Mouse (Mus musculus) kidney, embryonic 14.5 days (tissue): ENCODE measurements around the gene Cdh26. TPM values are rescaled to one million over a fixed set of nuclear protein-coding genes. Genes with fewer than 3 reads are reported as not detected.

Experiments used
- ATAC-seq: fragments of 200-750 bp; cut with Nextera tagmentation; 2 replicates; pipeline ENCODE4 v1.8.0; 2017; ENCODE audit warnings: moderate number of reproducible peaks, mild to moderate bottlenecking, moderate TSS enrichment, moderate library complexity; ENCODE audit not compliant: low FRiP score, low TSS enrichment
- H3K27ac ChIP-seq: fragments of 300-500 bp; sonication (generic); 2 replicates; pipeline ENCODE4 v1.5.1; 2014; ENCODE audit warnings: low read depth, mild to moderate bottlenecking, low read length, moderate library complexity, mixed read lengths
- H3K27me3 ChIP-seq: fragments of 300-500 bp; sonication (generic); 2 replicates; pipeline ENCODE4 v1.6.1; 2014; ENCODE audit warnings: mild to moderate bottlenecking, low read length; ENCODE audit not compliant: control insufficient read depth, insufficient read depth
- H3K36me3 ChIP-seq: fragments of 300-500 bp; sonication (generic); 2 replicates; pipeline ENCODE4 v1.6.1; 2014; ENCODE audit warnings: low read length, mixed read lengths; ENCODE audit not compliant: control insufficient read depth, insufficient read depth
- H3K4me1 ChIP-seq: fragments of 300-500 bp; sonication (generic); 2 replicates; pipeline ENCODE4 v1.6.1; 2014; ENCODE audit warnings: low read length, mixed read lengths; ENCODE audit not compliant: control insufficient read depth, insufficient read depth
- H3K4me2 ChIP-seq: fragments of 300-500 bp; sonication (generic); replicated peaks from 2 replicates; pipeline ENCODE4 v1.6.1; 2014; ENCODE audit warnings: low read depth, mild to moderate bottlenecking, low read length
- H3K4me3 ChIP-seq: fragments of 300-500 bp; sonication (generic); 2 replicates; pipeline ENCODE4 v1.5.1; 2014; ENCODE audit warnings: mild to moderate bottlenecking, low read length
- H3K9ac ChIP-seq: fragments of 300-500 bp; sonication (generic); 2 replicates; pipeline ENCODE4 v1.6.1; 2014; ENCODE audit warnings: low read depth, mild to moderate bottlenecking, low read length, moderate library complexity
- H3K9me3 ChIP-seq: fragments of 300-500 bp; sonication (generic); 2 replicates; pipeline ENCODE4 v1.6.1; 2016; ENCODE audit warnings: low read length; ENCODE audit not compliant: control insufficient read depth
- WGBS: fragments of 180-500 bp; shearing (Covaris S2); extraction: QIAGEN DNeasy Blood & Tissue Kit; methylation state at CpG from one replicate; pipeline ENCODE4 v1.1.7; 2014; 5-methylcytosine and 5-hydroxymethylcytosine counted together
- polyA plus RNA-seq: library from polyadenylated mRNA; unstranded; fragments of >200 nt; fragmentation: Nextera tagmentation; extraction: Ambion mirVana; gene quantifications from 2 replicates; pipeline ENCODE4 v1.2.1, GENCODE M21; 2014

The Cdh26 gene
- polyA plus RNA-seq, result 0.64 and 0.84 TPM in 2 replicates

DNA sequence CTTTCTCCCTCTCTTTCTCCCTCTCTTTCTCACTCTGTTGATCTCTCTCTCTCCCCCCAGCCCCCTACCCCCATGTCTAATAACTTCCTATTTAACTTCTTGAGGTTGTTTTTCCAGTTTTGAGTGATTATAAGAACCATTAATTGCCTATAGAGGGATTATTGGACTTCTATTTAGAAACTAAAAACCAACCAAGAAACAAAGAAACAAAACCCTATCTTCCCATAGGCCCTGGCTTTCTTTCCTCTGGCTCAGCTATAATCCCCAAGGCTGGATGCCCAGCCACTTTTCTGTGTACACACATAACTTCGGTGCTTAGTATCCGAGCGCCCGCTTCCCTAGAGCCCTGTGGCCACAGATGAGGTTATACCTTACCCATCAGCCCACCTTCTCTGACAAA, at the start of gene Cdh26:
TSS of gene Cdh26 (plus strand) at position 301 of the 400 bp plus-strand sequence.
- no peak within 1 kb of the TSS for H3K4me2 ChIP-seq
- H3K9me3 ChIP-seq, result no peaks in the 10 kb centered on the region
- no peak within 1 kb of the TSS for H3K9ac ChIP-seq
- H3K27me3 ChIP-seq, result no peaks in the 10 kb centered on the region
- no peak within 1 kb of the TSS for H3K4me3 ChIP-seq
- 91% methylated on average over 4 of the region's 4 CpGs for WGBS
- H3K27ac ChIP-seq, result no peak within 1 kb of the TSS
- ATAC-seq, result no peak
- H3K4me1 ChIP-seq, result no peaks in the 10 kb centered on the region
- no peaks in the 10 kb centered on the region for H3K36me3 ChIP-seq

DNA sequence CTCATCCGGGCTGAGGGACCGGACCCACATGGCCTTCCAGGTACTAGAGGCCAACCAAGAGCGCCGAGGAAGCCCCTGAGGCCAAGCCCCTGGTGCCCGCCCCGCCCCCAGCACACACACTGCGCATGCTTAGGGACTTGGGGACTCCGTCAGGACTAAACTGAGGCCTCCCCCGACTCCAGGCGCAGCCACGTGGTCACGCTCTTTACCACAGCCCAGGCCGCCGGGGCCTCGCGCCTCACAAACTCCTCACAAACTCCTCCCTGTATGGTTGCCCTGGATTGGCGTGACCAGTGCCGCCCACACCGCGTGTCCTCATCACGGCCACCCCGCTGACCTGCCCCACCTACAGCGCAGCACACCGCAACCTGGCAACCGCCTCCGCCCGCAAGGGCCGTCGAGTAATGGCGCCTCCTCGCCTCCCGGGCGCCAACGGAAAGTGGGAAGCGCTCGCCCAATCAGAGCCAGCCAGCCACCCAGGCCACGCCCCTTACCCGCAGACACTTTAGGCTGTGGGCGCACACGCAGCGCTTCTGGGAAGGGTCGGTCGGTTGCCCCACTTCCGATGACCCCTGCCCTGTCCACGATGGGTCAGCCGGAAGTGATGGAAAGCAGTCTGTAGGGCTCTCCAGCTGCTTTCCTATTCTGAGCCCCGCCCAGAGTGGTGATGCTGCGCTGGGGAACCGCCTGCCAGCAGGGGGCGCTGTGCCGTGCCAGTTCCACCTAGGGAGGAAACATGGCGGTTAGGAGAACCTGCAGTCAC, 23.1 kb upstream of the Cdh26 start, which contains the start of gene Sycp2:
TSS of gene Sycp2 (minus strand) at position 633 of the 763 bp plus-strand sequence.
- no peak within 1 kb of the TSS for H3K27ac ChIP-seq
- H3K9ac ChIP-seq, result no peak within 1 kb of the TSS
- peaks cover 7% of the 10 kb centered on the region for H3K9me3 ChIP-seq
- no peaks in the 10 kb centered on the region for H3K4me1 ChIP-seq
- H3K4me2 ChIP-seq, result no peak within 1 kb of the TSS
- no peak within 1 kb of the TSS for H3K4me3 ChIP-seq
- no peaks in the 10 kb centered on the region for H3K27me3 ChIP-seq
- WGBS, result 87% methylated on average over 50 of the region's 52 CpGs
- ATAC-seq, result peak; percentile 54; the same call in 1 of the 2 replicates
- H3K36me3 ChIP-seq, result no peaks in the 10 kb centered on the region

DNA sequence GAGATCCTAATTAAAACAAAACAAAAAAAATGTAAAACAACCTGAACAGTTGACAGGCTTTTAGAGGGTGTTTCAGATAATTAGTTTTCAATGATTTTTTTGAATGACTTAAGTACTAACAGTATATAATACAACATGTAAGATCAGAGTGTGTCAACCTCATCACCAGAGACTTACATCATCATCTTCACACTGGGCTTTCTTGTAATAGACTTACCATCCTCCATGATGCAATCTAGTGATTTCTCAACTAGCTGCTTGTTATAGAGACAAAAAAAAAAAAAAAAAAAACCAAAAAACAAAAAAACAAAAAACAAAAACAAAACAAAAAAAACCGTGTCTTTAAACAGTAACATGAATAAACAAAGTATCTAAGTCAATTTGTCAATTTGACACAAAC, 21.3 kb upstream of the Cdh26 start:
- Histone ChIP-seq H3K4me1 (peaks cover 9% of the 10 kb centered on the region; the same call in 1 of the 2 replicates), H3K4me3 (no peak overlapping the region), H3K9me3 (peaks cover 7% of the 10 kb centered on the region), H3K36me3 (no peaks in the 10 kb centered on the region), H3K4me2 (no peak overlapping the region), H3K27ac (no peak overlapping the region), H3K27me3 (no peaks in the 10 kb centered on the region), H3K9ac (no peak overlapping the region)
- 56% methylated on average over 1 of the region's 1 CpGs for WGBS
- ATAC-seq, result no peak

DNA sequence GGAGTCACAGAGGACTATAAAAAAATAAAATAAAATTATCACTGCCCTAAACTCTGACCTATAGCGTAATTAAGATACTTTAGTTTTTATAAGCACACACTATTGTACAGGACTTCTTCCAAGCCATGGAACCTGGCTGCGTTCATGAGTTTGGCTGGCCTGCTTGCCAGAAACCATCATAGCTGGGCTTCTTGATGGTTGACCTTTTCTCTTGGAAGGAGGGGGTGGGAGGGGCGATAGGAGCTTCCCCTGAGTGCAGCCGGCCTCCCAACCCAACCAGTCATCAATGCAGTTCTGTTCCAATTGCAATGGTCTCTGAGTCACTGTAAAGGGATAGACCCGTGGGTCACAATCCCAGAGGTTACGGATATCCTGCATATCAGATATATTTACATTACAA, 20.0 kb upstream of the Cdh26 start:
- ATAC-seq, result no peak
- Histone ChIP-seq H3K27me3 (no peaks in the 10 kb centered on the region), H3K9ac (no peak overlapping the region), H3K27ac (no peak overlapping the region), H3K4me3 (no peak overlapping the region), H3K9me3 (peaks cover 7% of the 10 kb centered on the region), H3K4me1 (peaks cover 15% of the 10 kb centered on the region; the same call in 1 of the 2 replicates), H3K36me3 (no peaks in the 10 kb centered on the region), H3K4me2 (no peak overlapping the region)
- WGBS, result 82% methylated on average over 6 of the region's 6 CpGs

DNA sequence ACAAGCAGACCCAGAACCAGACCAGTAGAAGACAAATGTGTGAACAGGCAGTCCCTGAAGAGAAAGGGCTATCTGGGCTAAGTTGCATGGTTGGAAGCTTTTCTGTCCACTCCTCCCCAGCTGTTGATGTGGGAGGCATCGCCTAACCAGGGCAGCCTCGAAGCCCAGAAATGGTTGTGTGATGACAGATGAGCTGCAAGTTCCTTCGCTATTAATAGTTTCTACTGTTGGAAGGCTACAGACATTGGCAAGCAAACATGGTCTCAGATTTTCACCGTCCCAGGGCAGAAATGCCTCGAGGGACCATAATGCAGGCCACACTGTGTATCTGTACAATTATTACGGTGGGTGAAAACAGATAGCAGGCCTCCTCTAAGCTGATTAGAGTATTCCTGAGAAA, 17.7 kb upstream of the Cdh26 start:
- 48% methylated on average over 6 of the region's 6 CpGs for WGBS
- peaks cover under 1% of the 10 kb centered on the region; the same call in 1 of the 2 replicates for H3K9me3 ChIP-seq
- ATAC-seq, result no peak
- H3K4me3 ChIP-seq, result no peak overlapping the region
- no peak overlapping the region for H3K9ac ChIP-seq
- H3K4me1 ChIP-seq, result peaks cover 21% of the 10 kb centered on the region; the same call in 1 of the 2 replicates
- no peak overlapping the region; the same call in 1 of the 2 replicates for H3K4me2 ChIP-seq
- H3K27me3 ChIP-seq, result no peaks in the 10 kb centered on the region
- H3K36me3 ChIP-seq, result no peaks in the 10 kb centered on the region
- no peak overlapping the region for H3K27ac ChIP-seq

DNA sequence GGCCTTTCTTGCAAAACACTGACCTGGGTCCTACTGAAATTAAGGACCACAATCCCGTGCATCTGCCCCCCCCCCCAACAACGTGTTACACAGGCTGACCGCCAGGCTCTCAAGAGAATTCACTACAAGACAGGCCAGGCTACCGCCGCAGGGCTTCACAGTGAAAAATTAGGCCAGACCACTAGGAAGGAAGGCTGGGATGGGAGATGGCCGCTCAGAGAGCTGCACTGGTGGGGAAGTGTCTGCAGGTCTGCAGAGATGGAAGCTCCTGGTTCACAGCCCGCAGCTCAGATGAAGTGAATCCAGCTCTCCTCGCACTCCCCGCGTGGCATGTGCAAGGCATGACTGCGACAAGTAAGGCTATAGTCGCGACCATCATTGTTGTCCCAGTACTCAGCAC, 17.2 kb upstream of the Cdh26 start:
- H3K4me2 ChIP-seq, result peak overlapping the region; percentile 96; the same call in 1 of the 2 replicates
- ATAC-seq, result peak; percentile 1; the same call in 1 of the 2 replicates
- H3K27me3 ChIP-seq, result no peaks in the 10 kb centered on the region
- no peak overlapping the region for H3K9ac ChIP-seq
- peak overlapping the region; percentile 64 for H3K4me3 ChIP-seq
- 59% methylated on average over 13 of the region's 13 CpGs for WGBS
- H3K9me3 ChIP-seq, result no peaks in the 10 kb centered on the region
- H3K36me3 ChIP-seq, result no peaks in the 10 kb centered on the region
- H3K4me1 ChIP-seq, result peaks cover 21% of the 10 kb centered on the region; the same call in 1 of the 2 replicates
- H3K27ac ChIP-seq, result no peak overlapping the region

DNA sequence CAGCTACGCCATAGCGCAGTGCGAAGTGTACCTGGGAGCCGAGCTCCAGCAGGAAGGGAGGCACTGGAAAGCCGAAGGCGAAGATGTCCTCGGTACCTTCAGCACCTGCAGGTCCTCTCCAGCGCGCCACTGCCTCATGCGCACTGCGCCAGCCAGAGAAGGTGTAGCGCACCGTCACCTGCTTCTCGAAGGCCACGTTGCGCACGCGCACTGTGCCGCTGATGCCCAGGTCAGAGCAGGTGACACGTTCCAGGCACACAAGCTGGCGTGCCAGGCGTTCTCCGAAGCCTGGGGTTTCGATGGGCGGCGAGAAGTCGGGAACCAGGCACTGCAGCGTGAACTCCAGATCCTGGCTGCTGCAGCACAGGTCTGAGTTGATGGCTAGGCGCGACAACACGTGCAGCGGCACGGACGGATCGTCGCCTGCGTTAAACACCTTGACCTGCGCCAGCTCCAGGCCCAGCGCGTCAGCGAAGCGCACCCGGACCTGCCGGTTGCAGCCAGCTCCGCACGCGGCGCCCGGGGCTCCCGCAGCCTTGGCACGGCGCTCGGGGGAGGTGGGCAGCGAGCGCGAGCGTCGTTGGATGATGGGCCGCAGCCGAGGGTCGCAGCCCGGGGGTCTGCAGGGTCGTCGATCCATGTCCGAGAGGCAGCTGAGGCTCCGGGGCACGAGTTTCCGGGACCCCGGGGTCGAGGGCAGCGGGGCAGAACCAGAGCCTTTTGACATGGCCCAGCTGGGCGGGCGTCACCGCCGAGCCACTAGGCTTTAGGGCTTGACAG, 16.7 kb upstream of the Cdh26 start:
- H3K4me3 ChIP-seq, result peak overlapping the region; percentile 64
- H3K4me2 ChIP-seq, result peak overlapping the region; percentile 96
- no peak overlapping the region for H3K27ac ChIP-seq
- H3K9me3 ChIP-seq, result no peaks in the 10 kb centered on the region
- WGBS, result 15% methylated on average over 75 of the region's 75 CpGs
- peak; percentile 9 for ATAC-seq
- H3K9ac ChIP-seq, result peak overlapping the region; percentile 67
- H3K27me3 ChIP-seq, result no peaks in the 10 kb centered on the region
- no peaks in the 10 kb centered on the region for H3K36me3 ChIP-seq
- H3K4me1 ChIP-seq, result peaks cover 21% of the 10 kb centered on the region; the same call in 1 of the 2 replicates

DNA sequence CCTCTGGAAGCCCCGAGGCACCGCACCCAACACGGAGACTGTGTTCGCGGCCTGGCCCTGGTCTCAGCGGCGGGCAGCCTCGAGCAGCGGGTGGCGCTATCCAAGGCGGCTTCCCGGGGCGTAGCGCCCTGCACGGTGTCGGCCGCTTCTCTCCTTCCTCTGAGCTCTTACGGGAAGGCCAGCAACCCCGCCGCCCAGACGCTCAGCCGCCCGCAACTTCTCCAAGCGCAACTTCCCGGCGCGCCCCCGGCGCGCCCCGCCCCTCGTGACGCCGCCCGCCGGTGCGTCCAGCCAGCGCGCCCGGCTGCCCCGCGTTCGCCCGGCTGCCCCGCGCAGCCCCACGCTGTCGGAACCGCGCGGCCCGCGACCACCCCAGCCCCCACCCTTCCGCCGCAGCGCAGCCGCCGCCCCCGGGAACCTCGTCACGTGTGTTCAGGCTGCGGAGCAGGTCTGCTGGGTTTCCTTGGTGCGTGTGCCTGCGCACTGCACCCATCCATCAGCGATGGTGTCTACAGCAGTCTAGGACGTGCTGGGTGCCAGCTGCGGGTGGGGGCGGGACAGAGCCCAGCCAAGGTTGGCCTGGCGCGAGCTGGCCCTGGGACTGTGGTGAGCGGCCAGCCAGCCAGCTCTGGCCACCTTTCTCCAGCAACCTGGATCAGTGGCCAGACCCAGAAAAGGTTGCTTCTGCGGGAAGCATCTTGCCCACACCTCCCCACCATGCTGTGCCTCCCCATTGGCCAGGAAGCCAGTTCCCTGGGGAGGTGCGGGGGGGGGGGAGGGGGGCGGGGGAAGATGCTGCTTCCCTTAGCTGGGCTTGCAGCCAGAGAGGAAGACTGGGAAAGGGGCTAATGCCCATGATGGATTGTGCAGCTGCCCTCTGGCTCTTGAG, 15.8 kb upstream of the Cdh26 start, which contains the start of the genes Ppp1r3d and Fam217b:
TSS of gene Ppp1r3d (minus strand) at position 212 of the 889 bp plus-strand sequence.
TSS of gene Fam217b (plus strand) at position 264 of the 889 bp plus-strand sequence.
- Histone ChIP-seq H3K36me3 (no peaks in the 10 kb centered on the region), H3K9ac (peak within 1 kb of the TSS; percentile 67), H3K27me3 (no peaks in the 10 kb centered on the region), H3K4me2 (peak within 1 kb of the TSS; percentile 96), H3K9me3 (no peaks in the 10 kb centered on the region), H3K27ac (no peak within 1 kb of the TSS), H3K4me1 (peaks cover 21% of the 10 kb centered on the region; the same call in 1 of the 2 replicates), H3K4me3 (peak within 1 kb of the TSS; percentile 64)
- ATAC-seq, result peak; percentile 83
- under 1% methylated on average over 65 of the region's 74 CpGs for WGBS
